Mouse (Mus musculus) brown adipose tissue, adult 24 weeks (tissue): Measurements from ENCODE around the gene 9430097D07Rik. TPM values are rescaled to one million over a fixed set of nuclear protein-coding genes. Genes with fewer than 3 reads are reported as not detected.

Experiments
- polyA plus RNA-seq: library from polyadenylated mRNA; stranded (reverse); fragments of >200 nt; gene quantifications from 2 replicates; pipeline ENCODE4 v1.2.4, GENCODE M21; 2012; ENCODE audit not compliant: missing spikeins, insufficient read depth, insufficient read length

9430097D07Rik gene
- polyA plus RNA-seq, 1 experiment: not detected

Other genes with a start within 250 kb of the 9430097D07Rik start
- gene Ciz1, start 223.4 kb downstream of the 9430097D07Rik start, polyA plus RNA-seq: 18.7 and 22.4 TPM in 2 replicates
- 2.6 and 7.4 TPM in 2 replicates for gene Dnm1, start 222.3 kb downstream of the 9430097D07Rik start, polyA plus RNA-seq
- 296 and 402 TPM in 2 replicates for gene 1110008P14Rik, start 193.7 kb downstream of the 9430097D07Rik start, polyA plus RNA-seq
- 2.7 TPM in 1 of 2 replicates, not detected in the other for gene Lcn2, start 187.4 kb downstream of the 9430097D07Rik start, polyA plus RNA-seq
- 87.7 and 101 TPM in 2 replicates for gene Ptges2, start 179.8 kb downstream of the 9430097D07Rik start, polyA plus RNA-seq
- gene Naif1, start 125.2 kb downstream of the 9430097D07Rik start, polyA plus RNA-seq: 1.8 and 2.1 TPM in 2 replicates
- 9.2 and 11.0 TPM in 2 replicates for gene Slc25a25, start 124.2 kb downstream of the 9430097D07Rik start, polyA plus RNA-seq
- gene Fam102a, start 40.4 kb downstream of the 9430097D07Rik start, polyA plus RNA-seq: 6.3 and 15.4 TPM in 2 replicates
- gene Dpm2, start 4.8 kb downstream of the 9430097D07Rik start, polyA plus RNA-seq: 31.2 and 37.5 TPM in 2 replicates
- not detected in 2 replicates for gene Pip5kl1, start 887 bp downstream of the 9430097D07Rik start, polyA plus RNA-seq
- 2.4 and 3.0 TPM in 2 replicates for gene St6galnac4, start 11.4 kb upstream of the 9430097D07Rik start, polyA plus RNA-seq
- 79.5 and 87.3 TPM in 2 replicates for gene St6galnac6, start 24.0 kb upstream of the 9430097D07Rik start, polyA plus RNA-seq
- 87.5 and 109 TPM in 2 replicates for gene Ak1, start 46.1 kb upstream of the 9430097D07Rik start, polyA plus RNA-seq
- 22.4 and 28.7 TPM in 2 replicates for gene Eng, start 70.9 kb upstream of the 9430097D07Rik start, polyA plus RNA-seq
- gene Fpgs, start 128.5 kb upstream of the 9430097D07Rik start, polyA plus RNA-seq: 2.8 and 2.9 TPM in 2 replicates
- gene Cdk9, start 137.4 kb upstream of the 9430097D07Rik start, polyA plus RNA-seq: 27.3 and 27.6 TPM in 2 replicates
- 4.4 and 6.3 TPM in 2 replicates for gene Sh2d3c, start 145.4 kb upstream of the 9430097D07Rik start, polyA plus RNA-seq
- gene 6330409D20Rik, start 165.3 kb upstream of the 9430097D07Rik start, polyA plus RNA-seq: not detected in 2 replicates
- 16.8 and 17.6 TPM in 2 replicates for gene Tor2a, start 181.6 kb upstream of the 9430097D07Rik start, polyA plus RNA-seq
- not detected in 2 replicates for gene Ttc16, start 199.9 kb upstream of the 9430097D07Rik start, polyA plus RNA-seq
- gene Ptrh1, start 200.1 kb upstream of the 9430097D07Rik start, polyA plus RNA-seq: 1.1 and 3.5 TPM in 2 replicates
- gene Cfap157, start 208.7 kb upstream of the 9430097D07Rik start, polyA plus RNA-seq: not detected in 2 replicates